Mouse (Mus musculus): ENCODE measurements at regions not wholly inside any gene's neighbourhood (a gene's known extent, or its start where the extent isn't known, plus 50 kb on each side); places are given as distances from the start of the nearest gene placed in this dataset.

GRCm38 (mm10) chr5:118354127-118354526 is 109.1 kb downstream of the 2410131K14Rik start:
- no peak for TF ChIP-seq GATA1 (IDR thresholded peaks at IDR 0.05; ENCODE audit: borderline replicate concordance, low read length)
- TF ChIP-seq CTCF (IDR thresholded peaks at IDR 0.05; ENCODE audit: low read depth, low read length), result no peak
- TF ChIP-seq GATA2 (IDR thresholded peaks at IDR 0.05; ENCODE audit: borderline replicate concordance, low read depth, low read length), result no peak
- TF ChIP-seq TAL1 (conservative IDR thresholded peaks at IDR 0.05; ENCODE audit: low read depth, low read length), result no peak

All from G1E (cell line).